Mouse (Mus musculus) kidney, embryonic 14.5 days (tissue): Measurements from ENCODE around the gene Fcho2. TPM values are rescaled to one million over a fixed set of nuclear protein-coding genes. Genes with fewer than 3 reads are reported as not detected.

Experiments used
- ATAC-seq: fragments of 200-750 bp; cut with Nextera tagmentation; 2 replicates; pipeline ENCODE4 v1.8.0; 2017; ENCODE audit warnings: moderate number of reproducible peaks, mild to moderate bottlenecking, moderate TSS enrichment, moderate library complexity; ENCODE audit not compliant: low FRiP score, low TSS enrichment
- H3K27ac ChIP-seq: fragments of 300-500 bp; sonication (generic); 2 replicates; pipeline ENCODE4 v1.5.1; 2014; ENCODE audit warnings: low read depth, mild to moderate bottlenecking, low read length, moderate library complexity, mixed read lengths
- H3K27me3 ChIP-seq: fragments of 300-500 bp; sonication (generic); 2 replicates; pipeline ENCODE4 v1.6.1; 2014; ENCODE audit warnings: mild to moderate bottlenecking, low read length; ENCODE audit not compliant: control insufficient read depth, insufficient read depth
- H3K36me3 ChIP-seq: fragments of 300-500 bp; sonication (generic); 2 replicates; pipeline ENCODE4 v1.6.1; 2014; ENCODE audit warnings: low read length, mixed read lengths; ENCODE audit not compliant: control insufficient read depth, insufficient read depth
- H3K4me1 ChIP-seq: fragments of 300-500 bp; sonication (generic); 2 replicates; pipeline ENCODE4 v1.6.1; 2014; ENCODE audit warnings: low read length, mixed read lengths; ENCODE audit not compliant: control insufficient read depth, insufficient read depth
- H3K4me2 ChIP-seq: fragments of 300-500 bp; sonication (generic); replicated peaks from 2 replicates; pipeline ENCODE4 v1.6.1; 2014; ENCODE audit warnings: low read depth, mild to moderate bottlenecking, low read length
- H3K4me3 ChIP-seq: fragments of 300-500 bp; sonication (generic); 2 replicates; pipeline ENCODE4 v1.5.1; 2014; ENCODE audit warnings: mild to moderate bottlenecking, low read length
- H3K9ac ChIP-seq: fragments of 300-500 bp; sonication (generic); 2 replicates; pipeline ENCODE4 v1.6.1; 2014; ENCODE audit warnings: low read depth, mild to moderate bottlenecking, low read length, moderate library complexity
- H3K9me3 ChIP-seq: fragments of 300-500 bp; sonication (generic); 2 replicates; pipeline ENCODE4 v1.6.1; 2016; ENCODE audit warnings: low read length; ENCODE audit not compliant: control insufficient read depth
- WGBS: fragments of 180-500 bp; shearing (Covaris S2); extraction: QIAGEN DNeasy Blood & Tissue Kit; methylation state at CpG from one replicate; pipeline ENCODE4 v1.1.7; 2014; 5-methylcytosine and 5-hydroxymethylcytosine counted together
- polyA plus RNA-seq: library from polyadenylated mRNA; unstranded; fragments of >200 nt; fragmentation: Nextera tagmentation; extraction: Ambion mirVana; gene quantifications from 2 replicates; pipeline ENCODE4 v1.2.1, GENCODE M21; 2014

The Fcho2 gene
- polyA plus RNA-seq, 1 experiment from 2014 or later: 48.4 TPM

DNA sequence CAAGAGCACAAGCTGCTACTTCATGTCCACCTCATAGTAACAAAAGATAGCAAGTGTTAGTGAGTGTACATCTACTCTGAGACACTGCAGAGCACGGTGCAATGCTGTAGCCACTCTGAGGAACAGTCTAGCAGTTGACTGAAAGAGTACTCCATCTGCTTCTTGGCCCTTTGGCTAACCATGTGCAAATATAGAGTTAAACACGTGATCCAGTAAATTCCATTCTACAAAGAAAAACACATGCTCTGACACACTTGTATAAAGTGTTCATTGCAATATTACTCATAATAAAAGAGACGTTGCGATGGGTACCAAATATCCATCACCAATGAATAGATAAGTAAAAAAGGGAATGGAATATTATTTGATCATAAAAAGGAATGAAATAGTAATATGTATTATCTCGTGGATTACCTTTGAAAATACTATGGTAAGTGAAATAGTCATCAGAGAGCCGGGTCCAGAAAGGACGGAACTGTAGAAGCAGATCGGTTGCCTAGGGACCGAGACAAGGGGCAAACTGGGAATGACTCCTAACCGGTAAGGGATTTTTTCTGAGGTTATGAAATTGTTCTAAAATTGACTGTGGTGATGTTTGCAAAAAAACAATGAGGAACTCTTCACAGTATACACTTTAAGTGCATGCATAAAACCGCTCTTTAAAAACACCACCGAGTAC lies 1.5 kb downstream of the Fcho2 start:
- peak overlapping the region; percentile 98; the same call in 1 of the 2 replicates for H3K27ac ChIP-seq
- peak overlapping the region; percentile 74 for H3K4me3 ChIP-seq
- WGBS: 24% methylated on average over 12 of the region's 12 CpGs
- H3K4me2 ChIP-seq: peak overlapping the region; percentile 49
- H3K4me1 ChIP-seq: peaks cover 11% of the 10 kb centered on the region; the same call in 1 of the 2 replicates
- no peaks in the 10 kb centered on the region for H3K36me3 ChIP-seq
- no peak for ATAC-seq
- no peaks in the 10 kb centered on the region for H3K27me3 ChIP-seq
- H3K9ac ChIP-seq: peak overlapping the region; percentile 99; the same call in 1 of the 2 replicates
- no peaks in the 10 kb centered on the region for H3K9me3 ChIP-seq

GRCm38 (mm10) chr13:98813167-98813566 lies 2.1 kb downstream of the Fcho2 start:
- no peaks in the 10 kb centered on the region for H3K36me3 ChIP-seq
- WGBS: 65% methylated on average over 2 of the region's 2 CpGs
- H3K4me3 ChIP-seq: peak overlapping the region; percentile 74; the same call in 1 of the 2 replicates
- no peaks in the 10 kb centered on the region for H3K9me3 ChIP-seq
- no peak for ATAC-seq
- no peak overlapping the region for H3K27ac ChIP-seq
- H3K9ac ChIP-seq: no peak overlapping the region
- no peaks in the 10 kb centered on the region for H3K27me3 ChIP-seq
- H3K4me1 ChIP-seq: peaks cover 11% of the 10 kb centered on the region; the same call in 1 of the 2 replicates
- H3K4me2 ChIP-seq: peak overlapping the region; percentile 49

DNA sequence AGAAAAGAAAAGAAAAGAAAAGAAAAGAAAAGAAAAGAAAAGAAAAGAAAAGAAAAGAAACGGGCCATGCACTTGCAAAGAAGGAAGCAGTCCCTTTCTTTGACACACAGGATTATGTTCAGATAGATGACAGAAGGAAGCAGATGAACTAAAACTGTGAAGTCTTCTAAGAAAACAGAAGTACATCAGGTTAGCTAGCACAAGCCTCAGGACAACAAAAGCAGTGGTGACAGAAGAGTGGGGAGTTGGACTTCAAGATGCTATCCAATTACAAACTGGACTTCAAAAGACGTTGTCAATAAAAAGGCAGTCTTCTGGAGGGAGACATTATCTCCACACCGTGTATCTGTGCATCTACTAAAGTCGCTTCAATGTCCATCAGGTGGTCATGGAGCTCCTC lies 3.0 kb downstream of the Fcho2 start:
- WGBS: 54% methylated on average over 4 of the region's 4 CpGs
- Histone ChIP-seq H3K9me3 (no peaks in the 10 kb centered on the region), H3K36me3 (no peaks in the 10 kb centered on the region), H3K27me3 (no peaks in the 10 kb centered on the region), H3K4me3 (no peak overlapping the region), H3K4me2 (no peak overlapping the region), H3K27ac (no peak overlapping the region), H3K9ac (no peak overlapping the region), H3K4me1 (peaks cover 11% of the 10 kb centered on the region; the same call in 1 of the 2 replicates)
- ATAC-seq: no peak

DNA sequence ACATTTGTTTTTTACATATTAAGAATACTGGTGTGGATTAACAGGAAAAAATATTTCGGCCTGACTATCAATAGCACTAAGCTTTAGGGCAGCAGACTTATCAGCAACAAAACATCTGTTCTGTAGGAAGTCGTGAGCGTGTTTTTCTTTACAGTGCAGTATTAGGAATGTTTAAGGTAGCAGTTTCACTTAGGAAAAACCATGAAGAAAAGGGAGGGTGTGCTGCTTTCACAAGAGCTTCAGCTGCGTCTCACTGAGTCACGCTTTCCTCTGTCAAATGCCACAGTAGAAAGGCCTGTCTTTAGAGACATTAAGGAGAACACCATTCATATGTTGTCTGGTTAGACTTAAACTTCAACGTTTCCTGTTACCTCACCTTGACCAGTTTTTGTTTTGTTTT lies 5.1 kb downstream of the Fcho2 start:
- Histone ChIP-seq H3K36me3 (peaks cover under 1% of the 10 kb centered on the region; the same call in 1 of the 2 replicates), H3K9ac (no peak overlapping the region), H3K4me3 (no peak overlapping the region), H3K27me3 (no peaks in the 10 kb centered on the region), H3K27ac (no peak overlapping the region), H3K4me2 (no peak overlapping the region), H3K9me3 (no peaks in the 10 kb centered on the region), H3K4me1 (peaks cover 6% of the 10 kb centered on the region; the same call in 1 of the 2 replicates)
- 48% methylated on average over 6 of the region's 6 CpGs for WGBS
- no peak for ATAC-seq

DNA sequence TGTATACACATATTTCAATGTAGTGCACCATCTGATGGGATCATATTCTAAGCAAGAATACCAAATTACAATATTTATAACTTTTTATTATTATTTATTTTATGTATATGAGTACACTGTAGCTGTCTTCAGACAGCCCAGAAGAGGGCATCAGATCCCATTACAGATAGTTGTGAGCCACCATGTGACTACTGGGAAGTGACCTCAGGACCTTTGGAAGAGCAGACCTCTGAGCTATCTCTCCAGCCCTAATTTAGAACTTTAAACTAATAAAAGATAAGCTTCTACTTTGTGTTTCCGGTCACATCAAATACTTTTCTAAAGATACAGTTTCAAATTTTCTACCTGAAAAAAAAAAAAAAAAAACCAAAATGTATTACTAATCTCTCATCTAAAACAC lies 6.2 kb downstream of the Fcho2 start:
- Histone ChIP-seq H3K27ac (no peak overlapping the region), H3K9ac (no peak overlapping the region), H3K36me3 (peaks cover 6% of the 10 kb centered on the region; the same call in 1 of the 2 replicates), H3K4me3 (no peak overlapping the region), H3K9me3 (no peaks in the 10 kb centered on the region), H3K4me2 (no peak overlapping the region), H3K4me1 (peaks cover 6% of the 10 kb centered on the region; the same call in 1 of the 2 replicates), H3K27me3 (no peaks in the 10 kb centered on the region)
- WGBS: 94% methylated on average over 1 of the region's 1 CpGs
- ATAC-seq: no peak

DNA sequence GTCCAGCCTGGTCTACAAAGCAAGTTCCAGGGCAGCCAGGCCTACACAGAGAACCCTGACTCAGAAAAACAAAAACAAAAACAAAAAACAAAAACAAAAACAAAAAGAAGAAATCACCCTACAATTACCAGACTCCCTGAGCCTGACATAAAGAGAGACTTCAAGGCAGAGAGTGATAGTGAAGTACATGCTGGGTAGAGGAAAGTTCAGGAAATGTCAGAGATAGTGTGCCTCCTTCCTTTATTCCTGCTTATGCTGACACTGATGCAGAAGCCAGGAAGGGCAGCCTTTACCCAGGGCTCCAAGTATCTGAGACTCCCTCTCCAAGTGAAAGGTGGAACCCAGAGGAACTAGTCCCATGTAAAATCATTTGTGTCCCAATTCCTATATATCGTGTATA lies 10.8 kb downstream of the Fcho2 start:
- Histone ChIP-seq H3K27me3 (no peaks in the 10 kb centered on the region), H3K9me3 (peaks cover 3% of the 10 kb centered on the region; the same call in 1 of the 2 replicates), H3K36me3 (peaks cover 29% of the 10 kb centered on the region), H3K4me3 (no peak overlapping the region), H3K4me1 (no peaks in the 10 kb centered on the region), H3K9ac (no peak overlapping the region), H3K4me2 (no peak overlapping the region), H3K27ac (no peak overlapping the region)
- ATAC-seq: no peak
- WGBS: 98% methylated on average over 1 of the region's 1 CpGs

GRCm38 (mm10) chr13:98803699-98804098 lies 11.6 kb downstream of the Fcho2 start:
- no peak for ATAC-seq
- Histone ChIP-seq H3K9ac (no peak overlapping the region), H3K36me3 (peaks cover 32% of the 10 kb centered on the region), H3K9me3 (peaks cover 3% of the 10 kb centered on the region; the same call in 1 of the 2 replicates), H3K27me3 (no peaks in the 10 kb centered on the region), H3K4me3 (no peak overlapping the region), H3K4me1 (no peaks in the 10 kb centered on the region), H3K4me2 (no peak overlapping the region), H3K27ac (no peak overlapping the region)
- WGBS: 82% methylated on average over 4 of the region's 4 CpGs

DNA sequence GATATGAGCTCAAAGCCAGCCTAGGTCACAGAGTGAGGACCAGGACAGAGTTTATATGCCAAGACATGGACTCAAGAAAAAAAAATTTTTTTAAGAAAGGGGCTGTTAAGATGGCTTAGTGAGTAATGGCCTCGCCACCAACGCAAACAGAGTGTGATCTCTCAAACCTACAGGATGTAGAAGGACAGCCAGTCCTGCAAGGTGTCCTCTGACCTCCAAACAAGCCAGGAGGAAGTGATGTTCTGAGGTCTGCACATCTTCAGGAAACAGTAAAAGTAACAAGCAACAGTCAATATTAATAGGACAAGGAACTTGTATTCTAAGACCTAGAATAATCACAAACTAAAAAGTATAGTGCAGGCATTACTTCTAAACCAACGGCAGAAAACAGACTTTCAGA lies 12.3 kb downstream of the Fcho2 start:
- no peak overlapping the region for H3K4me2 ChIP-seq
- 90% methylated on average over 3 of the region's 3 CpGs for WGBS
- no peak for ATAC-seq
- no peak overlapping the region for H3K27ac ChIP-seq
- peaks cover 3% of the 10 kb centered on the region; the same call in 1 of the 2 replicates for H3K9me3 ChIP-seq
- H3K27me3 ChIP-seq: no peaks in the 10 kb centered on the region
- H3K36me3 ChIP-seq: peaks cover 34% of the 10 kb centered on the region
- H3K9ac ChIP-seq: no peak overlapping the region
- no peak overlapping the region for H3K4me3 ChIP-seq
- H3K4me1 ChIP-seq: no peaks in the 10 kb centered on the region

DNA sequence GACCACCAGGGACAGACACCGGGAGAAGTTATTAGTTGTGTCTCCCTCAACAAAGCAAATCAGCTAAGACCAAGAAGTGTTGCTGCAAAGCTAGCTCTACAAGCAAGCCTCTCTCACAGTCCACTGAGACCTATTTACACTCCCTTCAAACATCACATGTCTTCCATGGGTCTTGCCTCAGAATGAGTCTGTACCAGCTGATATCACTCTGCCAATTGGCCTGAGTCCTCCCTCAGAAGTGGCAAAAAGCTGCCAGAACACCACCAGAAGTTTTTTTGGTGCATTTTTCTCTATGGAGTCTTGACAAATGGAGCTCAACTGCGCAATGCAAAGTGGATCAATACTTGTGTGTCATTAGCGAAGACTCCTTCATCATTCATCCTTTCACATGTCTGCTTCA lies 19.7 kb downstream of the Fcho2 start:
- no peaks in the 10 kb centered on the region for H3K4me1 ChIP-seq
- peaks cover 29% of the 10 kb centered on the region for H3K36me3 ChIP-seq
- 95% methylated on average over 3 of the region's 3 CpGs for WGBS
- no peaks in the 10 kb centered on the region for H3K27me3 ChIP-seq
- H3K9ac ChIP-seq: no peak overlapping the region
- ATAC-seq: no peak
- no peak overlapping the region for H3K4me2 ChIP-seq
- H3K9me3 ChIP-seq: peaks cover 3% of the 10 kb centered on the region; the same call in 1 of the 2 replicates
- no peak overlapping the region for H3K4me3 ChIP-seq
- H3K27ac ChIP-seq: no peak overlapping the region
